Mouse (Mus musculus) forebrain, postnatal 0 days (tissue): Measurements from ENCODE around the gene Hira. TPM values are rescaled to one million over a fixed set of nuclear protein-coding genes. Genes with fewer than 3 reads are reported as not detected.

Experiments
- ATAC-seq: fragments of 200-750 bp; cut with Nextera tagmentation; 2 replicates; pipeline ENCODE4 v1.8.0; 2017; ENCODE audit warnings: mild to moderate bottlenecking, moderate library complexity
- DNase-seq: peaks from one replicate; pipeline ENCODE4 v3.0.0-alpha.2; 2015
- H3K27ac ChIP-seq: fragments of 300-500 bp; sonication (generic); 2 replicates; pipeline ENCODE4 v1.5.1; 2014; ENCODE audit warnings: low read depth, mild to moderate bottlenecking, antibody characterized with exemption, low read length, moderate library complexity, mixed read lengths
- H3K27me3 ChIP-seq: fragments of 300-500 bp; sonication (generic); 2 replicates; pipeline ENCODE4 v1.6.1; 2014; ENCODE audit warnings: mild to moderate bottlenecking, low read length, mixed read lengths; ENCODE audit not compliant: insufficient read depth
- H3K36me3 ChIP-seq: fragments of 300-500 bp; sonication (generic); 2 replicates; pipeline ENCODE4 v1.6.1; 2014; ENCODE audit warnings: mild to moderate bottlenecking, moderate library complexity; ENCODE audit not compliant: insufficient read depth
- H3K4me1 ChIP-seq: fragments of 300-500 bp; sonication (generic); 2 replicates; pipeline ENCODE4 v1.6.1; 2014; ENCODE audit warnings: antibody characterized with exemption; ENCODE audit not compliant: insufficient read depth
- H3K4me2 ChIP-seq: fragments of 300-500 bp; sonication (generic); 2 replicates; pipeline ENCODE4 v1.6.1; 2014; ENCODE audit warnings: low read depth, mild to moderate bottlenecking, moderate library complexity
- H3K4me3 ChIP-seq: fragments of 300-500 bp; sonication (generic); 2 replicates; pipeline ENCODE4 v1.5.1; 2014; ENCODE audit warnings: low read depth, low read length, mixed read lengths
- H3K9ac ChIP-seq: fragments of 300-500 bp; sonication (generic); 2 replicates; pipeline ENCODE4 v1.6.1; 2014; ENCODE audit warnings: mild to moderate bottlenecking
- H3K9me3 ChIP-seq: fragments of 300-500 bp; sonication (generic); 2 replicates; pipeline ENCODE4 v1.6.1; 2016; ENCODE audit warnings: low read length
- CTCF ChIP-seq: sonication (generic); IDR thresholded peaks from 2 replicates; pipeline ENCODE4 v1.5.1; 2016; ENCODE audit warnings: antibody characterized with exemption, control low read depth, low read depth
- WGBS: fragments of 180-500 bp; shearing (Covaris S2); extraction: QIAGEN DNeasy Blood & Tissue Kit; methylation state at CpG from one replicate; pipeline ENCODE4 v1.1.7; 2014; 5-methylcytosine and 5-hydroxymethylcytosine counted together
- polyA plus RNA-seq: library from polyadenylated mRNA; unstranded; fragments of >200 nt; fragmentation: Nextera tagmentation; extraction: Ambion mirVana; gene quantifications from 2 replicates; pipeline ENCODE4 v1.2.1, GENCODE M21; 2015
- total RNA-seq: library from RNA; depleted of rRNA; stranded (reverse); fragments of >200 nt; gene quantifications from 2 replicates; pipeline ENCODE4 v1.2.3, GENCODE M21; 2014; rRNA removed

Gene Hira
- total RNA-seq (62.9 and 64.1 TPM in 2 replicates), polyA plus RNA-seq (16.9 and 24.0 TPM in 2 replicates)

- Histone ChIP-seq H3K4me3 (peak within 1 kb of the TSS; percentile 96), H3K27ac (peak within 1 kb of the TSS; percentile 98), H3K36me3 (peaks cover 22% of the 10 kb centered on the region), H3K27me3 (no peaks in the 10 kb centered on the region), H3K4me1 (no peaks in the 10 kb centered on the region; the same call in 1 of the 2 replicates), H3K9me3 (no peaks in the 10 kb centered on the region), H3K9ac (peak within 1 kb of the TSS; percentile 91), H3K4me2 (peak within 1 kb of the TSS; percentile 75)
- ATAC-seq = peak; percentile 84
- under 1% methylated on average over 90 of the region's 93 CpGs for WGBS
- DNase-seq = peak; percentile 93
- TF ChIP-seq CTCF = peak; percentile 25; the same call in 1 of the 2 replicates
Observed at GRCm38 (mm10) chr16:18876442-18877308, at the start of gene Hira, which contains the start of gene Mrpl40. TSS of gene Hira (plus strand) at chr16:18877037. TSS of gene Mrpl40 (minus strand) at chr16:18876862.

DNA sequence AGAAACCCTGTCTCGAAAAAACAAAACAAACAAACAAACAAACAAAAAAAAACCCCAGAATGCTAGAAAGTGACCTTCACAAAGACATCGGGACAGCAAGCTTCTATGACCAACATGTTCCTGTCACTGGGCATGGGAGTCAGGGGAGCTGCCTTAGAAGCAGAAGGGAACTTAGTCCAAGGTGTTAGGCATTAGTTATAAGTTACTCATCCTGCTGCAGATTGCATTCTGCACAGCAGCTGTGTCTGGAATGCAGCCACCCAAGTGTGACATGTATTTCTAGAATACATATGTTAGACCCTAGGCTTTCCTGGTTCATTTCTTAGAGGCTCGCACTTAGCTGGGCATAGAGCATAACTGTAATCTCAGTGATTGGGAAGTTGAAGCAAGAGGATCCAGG, 48.2 kb upstream of the Hira start:
- no peak overlapping the region for H3K4me2 ChIP-seq
- peaks cover 81% of the 10 kb centered on the region for H3K36me3 ChIP-seq
- H3K4me1 ChIP-seq = no peaks in the 10 kb centered on the region
- DNase-seq = no peak
- TF ChIP-seq CTCF = no peak
- H3K4me3 ChIP-seq = no peak overlapping the region
- no peak overlapping the region for H3K27ac ChIP-seq
- no peaks in the 10 kb centered on the region for H3K9me3 ChIP-seq
- ATAC-seq = no peak
- WGBS = 96% methylated on average over 3 of the region's 3 CpGs
- no peaks in the 10 kb centered on the region for H3K27me3 ChIP-seq
- no peak overlapping the region for H3K9ac ChIP-seq

DNA sequence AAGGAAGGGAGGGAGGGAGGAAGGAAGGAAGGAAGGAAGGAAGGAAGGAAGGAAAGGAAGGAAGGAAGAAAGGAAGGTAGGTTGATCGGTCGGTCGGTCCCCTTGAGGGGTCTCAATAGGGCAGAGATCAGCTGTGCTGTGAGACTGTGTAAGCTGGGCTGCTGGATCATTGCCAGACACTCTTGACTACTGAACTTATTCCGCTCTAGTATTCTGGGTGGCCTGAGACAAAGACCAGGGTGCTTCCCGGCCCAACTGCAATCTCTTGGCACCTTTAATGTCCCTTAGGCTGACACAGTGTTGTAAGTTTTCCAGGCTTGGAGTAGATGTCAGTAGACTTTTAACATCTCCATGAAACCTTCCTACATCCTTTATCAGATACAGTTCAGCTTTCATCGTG, 47.7 kb upstream of the Hira start:
- no peak for TF ChIP-seq CTCF
- WGBS = 86% methylated on average over 6 of the region's 6 CpGs
- H3K27me3 ChIP-seq = no peaks in the 10 kb centered on the region
- H3K4me1 ChIP-seq = no peaks in the 10 kb centered on the region
- H3K9ac ChIP-seq = no peak overlapping the region
- peaks cover 78% of the 10 kb centered on the region for H3K36me3 ChIP-seq
- no peak overlapping the region for H3K4me3 ChIP-seq
- no peaks in the 10 kb centered on the region for H3K9me3 ChIP-seq
- ATAC-seq = no peak
- DNase-seq = no peak
- no peak overlapping the region for H3K27ac ChIP-seq
- no peak overlapping the region for H3K4me2 ChIP-seq

- Histone ChIP-seq H3K9me3 (no peaks in the 10 kb centered on the region), H3K9ac (no peak overlapping the region), H3K27me3 (no peaks in the 10 kb centered on the region), H3K4me2 (no peak overlapping the region), H3K27ac (no peak overlapping the region), H3K36me3 (peaks cover 45% of the 10 kb centered on the region), H3K4me3 (no peak overlapping the region), H3K4me1 (no peaks in the 10 kb centered on the region)
- WGBS = 76% methylated on average over 2 of the region's 2 CpGs
- TF ChIP-seq CTCF = peak; percentile 51
- DNase-seq (no peak), ATAC-seq (no peak)
Observed at GRCm38 (mm10) chr16:18833486-18833885, 43.4 kb upstream of the Hira start.

DNA sequence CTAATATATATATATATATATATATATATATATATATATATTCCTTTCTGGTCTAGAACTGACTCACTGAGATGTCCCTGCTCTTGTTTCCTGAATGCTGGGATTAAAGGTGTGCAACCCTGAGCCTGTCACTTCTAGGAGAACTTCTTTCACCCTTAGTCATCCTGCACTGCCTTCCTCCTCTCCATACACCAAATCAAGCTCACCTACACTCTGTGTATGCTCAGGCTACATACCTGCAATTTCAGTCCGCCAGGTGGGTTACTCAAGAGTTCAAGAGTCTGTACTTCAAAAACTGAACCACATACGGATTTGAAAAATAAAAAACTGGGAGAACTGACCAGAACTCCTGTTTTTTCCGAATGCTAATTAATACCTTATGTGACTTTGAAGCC, 40.8 kb upstream of the Hira start:
- DNase-seq = no peak
- WGBS = 29% methylated on average over 3 of the region's 3 CpGs

GRCm38 (mm10) chr16:18836468-18837208, 40.2 kb upstream of the Hira start, which contains the start of the genes 2510002D24Rik and Gm28539:
TSS of gene 2510002D24Rik (plus strand) at chr16:18836578.
TSS of gene Gm28539 (plus strand) at chr16:18836584.
- no peaks in the 10 kb centered on the region for H3K9me3 ChIP-seq
- H3K4me2 ChIP-seq = peak within 1 kb of the TSS; percentile 59
- H3K27ac ChIP-seq = peak within 1 kb of the TSS; percentile 46; the same call in 1 of the 2 replicates
- TF ChIP-seq CTCF = no peak
- no peaks in the 10 kb centered on the region for H3K4me1 ChIP-seq
- H3K27me3 ChIP-seq = no peaks in the 10 kb centered on the region
- peak within 1 kb of the TSS; percentile 68 for H3K4me3 ChIP-seq
- under 1% methylated on average over 46 of the region's 46 CpGs for WGBS
- H3K9ac ChIP-seq = peak within 1 kb of the TSS; percentile 78
- DNase-seq (peak; percentile 91), ATAC-seq (peak; percentile 97)
- peaks cover 21% of the 10 kb centered on the region for H3K36me3 ChIP-seq

More for the DNA sequence above, 40.8 kb upstream of the Hira start:
- peak; percentile 23; the same call in 1 of the 2 replicates for ATAC-seq
- Histone ChIP-seq H3K9ac (peak overlapping the region; percentile 78; the same call in 1 of the 2 replicates), H3K27ac (no peak overlapping the region), H3K36me3 (peaks cover 26% of the 10 kb centered on the region), H3K4me1 (no peaks in the 10 kb centered on the region), H3K4me2 (peak overlapping the region; percentile 59), H3K4me3 (peak overlapping the region; percentile 68), H3K9me3 (no peaks in the 10 kb centered on the region), H3K27me3 (no peaks in the 10 kb centered on the region)
- no peak for TF ChIP-seq CTCF

DNA sequence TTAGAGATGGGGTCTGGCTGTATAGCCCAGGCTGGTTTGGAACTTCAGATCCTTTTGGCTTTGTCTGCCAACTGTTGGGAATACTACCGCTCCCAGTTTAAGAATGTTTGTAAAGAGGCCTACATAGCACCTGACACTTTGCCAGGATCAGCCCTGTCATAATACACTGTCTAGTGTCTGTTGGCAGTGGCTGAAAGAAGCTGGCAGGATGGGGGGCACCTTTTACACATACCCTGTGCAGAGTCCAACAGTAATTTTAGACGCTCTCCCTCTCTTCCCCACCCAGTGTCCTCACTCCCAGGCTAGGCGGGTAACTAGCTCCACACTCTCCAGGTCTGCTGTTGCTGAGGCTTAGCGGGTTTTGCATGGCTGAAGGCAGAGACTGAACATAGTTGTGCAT, 38.5 kb upstream of the Hira start:
- no peak for DNase-seq
- Histone ChIP-seq H3K4me2 (no peak overlapping the region), H3K9me3 (no peaks in the 10 kb centered on the region), H3K36me3 (peaks cover 16% of the 10 kb centered on the region), H3K4me3 (no peak overlapping the region), H3K9ac (no peak overlapping the region), H3K27ac (no peak overlapping the region), H3K27me3 (no peaks in the 10 kb centered on the region), H3K4me1 (no peaks in the 10 kb centered on the region)
- 79% methylated on average over 4 of the region's 4 CpGs for WGBS
- no peak for ATAC-seq
- TF ChIP-seq CTCF = no peak
